Mouse (Mus musculus): Measurements from ENCODE around the gene Hk1. TPM values are rescaled to one million over a fixed set of nuclear protein-coding genes. Genes with fewer than 3 reads are reported as not detected.

The Hk1 gene
- polyA plus RNA-seq, 1 experiment from 2014 or later, result 97.0 TPM

GRCm38 (mm10) chr10:62238688-62239087, 141.0 kb downstream of the Hk1 start:
- no peaks in the 10 kb centered on the region for H3K27me3 ChIP-seq (ENCODE audit: control insufficient read depth, insufficient read depth, low read length)
- H3K27ac ChIP-seq (ENCODE audit: low read depth, low read length), result no peak overlapping the region
- WGBS (ENCODE audit: insufficient replicate concordance), result 88% methylated on average over 3 of the region's 3 CpGs
- H3K4me3 ChIP-seq (ENCODE audit: low read depth, low read length), result no peak overlapping the region
- H3K4me2 ChIP-seq, result no peak overlapping the region
- no peaks in the 10 kb centered on the region for H3K9me3 ChIP-seq (replicated peaks; ENCODE audit: control insufficient read depth, low read length)
- no peak overlapping the region for H3K9ac ChIP-seq (ENCODE audit: low read depth, low read length)
- no peak for ATAC-seq (replicated peaks; ENCODE audit: insufficient number of reproducible peaks, low FRiP score, low TSS enrichment)
- no peaks in the 10 kb centered on the region for H3K4me1 ChIP-seq (ENCODE audit: control insufficient read depth, insufficient read depth, low read length)
- no peaks in the 10 kb centered on the region for H3K36me3 ChIP-seq (ENCODE audit: control insufficient read depth, insufficient read depth, low read length)

DNA sequence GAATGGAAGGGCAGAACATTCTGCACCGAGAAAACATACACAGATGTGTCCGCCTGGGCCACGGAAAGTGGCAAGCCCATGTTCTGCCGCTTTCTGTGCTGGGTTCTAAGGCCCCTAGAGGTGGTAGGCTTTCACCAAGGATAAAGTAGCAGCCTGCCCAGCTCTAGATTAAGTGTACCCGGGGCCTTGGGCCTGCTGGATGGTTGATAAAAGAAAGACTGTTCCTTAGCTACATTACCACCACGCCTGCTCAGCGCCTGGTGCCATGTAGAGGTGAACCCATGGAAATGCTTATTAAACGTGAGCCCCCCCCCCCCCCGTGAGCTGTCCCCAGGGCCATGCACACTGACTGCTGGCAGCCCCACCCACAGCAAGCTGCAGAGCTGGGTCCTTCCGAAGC, 142.5 kb downstream of the Hk1 start:
- Histone ChIP-seq H3K9ac (ENCODE audit: low read depth, low read length) (no peak overlapping the region), H3K9me3 (replicated peaks; ENCODE audit: control insufficient read depth, low read length) (no peaks in the 10 kb centered on the region), H3K27ac (ENCODE audit: low read depth, low read length) (no peak overlapping the region), H3K4me3 (ENCODE audit: low read depth, low read length) (no peak overlapping the region), H3K4me1 (ENCODE audit: control insufficient read depth, insufficient read depth, low read length) (no peaks in the 10 kb centered on the region), H3K27me3 (ENCODE audit: control insufficient read depth, insufficient read depth, low read length) (no peaks in the 10 kb centered on the region), H3K4me2 (no peak overlapping the region), H3K36me3 (ENCODE audit: control insufficient read depth, insufficient read depth, low read length) (no peaks in the 10 kb centered on the region)
- 77% methylated on average over 10 of the region's 10 CpGs for WGBS (ENCODE audit: insufficient replicate concordance)
- ATAC-seq (replicated peaks; ENCODE audit: insufficient number of reproducible peaks, low FRiP score, low TSS enrichment), result no peak

- Histone ChIP-seq H3K27me3 (ENCODE audit: control insufficient read depth, insufficient read depth, low read length) (no peaks in the 10 kb centered on the region), H3K9ac (ENCODE audit: low read depth, low read length) (no peak overlapping the region), H3K4me2 (no peak overlapping the region), H3K27ac (ENCODE audit: low read depth, low read length) (no peak overlapping the region), H3K36me3 (ENCODE audit: control insufficient read depth, insufficient read depth, low read length) (no peaks in the 10 kb centered on the region), H3K4me3 (ENCODE audit: low read depth, low read length) (no peak overlapping the region), H3K9me3 (replicated peaks; ENCODE audit: control insufficient read depth, low read length) (no peaks in the 10 kb centered on the region), H3K4me1 (ENCODE audit: control insufficient read depth, insufficient read depth, low read length) (no peaks in the 10 kb centered on the region)
- 82% methylated on average over 6 of the region's 6 CpGs for WGBS (ENCODE audit: insufficient replicate concordance)
- ATAC-seq (replicated peaks; ENCODE audit: insufficient number of reproducible peaks, low FRiP score, low TSS enrichment), result no peak
These were observed 143.5 kb downstream of the Hk1 start for GRCm38 (mm10) chr10:62236165-62236564.

GRCm38 (mm10) chr10:62231811-62232210, 147.9 kb downstream of the Hk1 start:
- Histone ChIP-seq H3K27ac (ENCODE audit: low read depth, low read length) (no peak overlapping the region), H3K9me3 (replicated peaks; ENCODE audit: control insufficient read depth, low read length) (no peaks in the 10 kb centered on the region), H3K4me2 (peak overlapping the region; percentile 91; the same call in 1 of the 2 replicates), H3K27me3 (ENCODE audit: control insufficient read depth, insufficient read depth, low read length) (peaks cover 8% of the 10 kb centered on the region), H3K4me3 (ENCODE audit: low read depth, low read length) (no peak overlapping the region), H3K4me1 (ENCODE audit: control insufficient read depth, insufficient read depth, low read length) (no peaks in the 10 kb centered on the region), H3K9ac (ENCODE audit: low read depth, low read length) (no peak overlapping the region), H3K36me3 (ENCODE audit: control insufficient read depth, insufficient read depth, low read length) (no peaks in the 10 kb centered on the region)
- no peak for ATAC-seq (replicated peaks; ENCODE audit: insufficient number of reproducible peaks, low FRiP score, low TSS enrichment)
- WGBS (ENCODE audit: insufficient replicate concordance), result 63% methylated on average over 3 of the region's 3 CpGs

DNA sequence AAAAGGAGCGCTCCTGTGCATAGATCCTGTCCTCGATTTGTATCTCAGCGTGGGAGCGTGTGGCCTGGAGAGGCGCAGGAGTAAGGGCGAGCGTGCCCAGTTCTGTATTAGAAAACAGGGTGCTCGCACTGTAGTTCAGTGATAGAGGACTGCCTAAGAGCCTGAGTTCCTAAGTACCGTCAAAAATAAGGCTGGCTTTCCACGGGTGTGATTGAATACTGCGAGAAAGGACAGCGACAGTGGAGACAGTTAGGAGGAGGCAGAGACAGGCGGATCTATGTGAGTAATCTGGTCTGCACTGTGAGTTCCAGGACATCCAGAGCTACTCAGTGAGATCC, 148.3 kb downstream of the Hk1 start:
- Histone ChIP-seq H3K9me3 (replicated peaks; ENCODE audit: control insufficient read depth, low read length) (no peaks in the 10 kb centered on the region), H3K36me3 (ENCODE audit: control insufficient read depth, insufficient read depth, low read length) (no peaks in the 10 kb centered on the region), H3K27ac (ENCODE audit: low read depth, low read length) (no peak overlapping the region), H3K4me2 (peak overlapping the region; percentile 91), H3K4me3 (ENCODE audit: low read depth, low read length) (peak overlapping the region; percentile 54), H3K9ac (ENCODE audit: low read depth, low read length) (no peak overlapping the region), H3K27me3 (ENCODE audit: control insufficient read depth, insufficient read depth, low read length) (peaks cover 8% of the 10 kb centered on the region), H3K4me1 (ENCODE audit: control insufficient read depth, insufficient read depth, low read length) (no peaks in the 10 kb centered on the region)
- 2% methylated on average over 13 of the region's 13 CpGs for WGBS (ENCODE audit: insufficient replicate concordance)
- ATAC-seq (replicated peaks; ENCODE audit: insufficient number of reproducible peaks, low FRiP score, low TSS enrichment), result no peak

- H3K9me3 ChIP-seq (replicated peaks; ENCODE audit: control insufficient read depth, low read length), result no peaks in the 10 kb centered on the region
- ATAC-seq (replicated peaks; ENCODE audit: insufficient number of reproducible peaks, low FRiP score, low TSS enrichment), result peak; percentile 95
- no peaks in the 10 kb centered on the region for H3K36me3 ChIP-seq (ENCODE audit: control insufficient read depth, insufficient read depth, low read length)
- peak within 1 kb of the TSS; percentile 54 for H3K4me3 ChIP-seq (ENCODE audit: low read depth, low read length)
- under 1% methylated on average over 59 of the region's 59 CpGs for WGBS (ENCODE audit: insufficient replicate concordance)
- H3K4me1 ChIP-seq (ENCODE audit: control insufficient read depth, insufficient read depth, low read length), result no peaks in the 10 kb centered on the region
- peaks cover 11% of the 10 kb centered on the region for H3K27me3 ChIP-seq (ENCODE audit: control insufficient read depth, insufficient read depth, low read length)
- H3K4me2 ChIP-seq, result peak within 1 kb of the TSS; percentile 91
- peak within 1 kb of the TSS; percentile 66 for H3K9ac ChIP-seq (ENCODE audit: low read depth, low read length)
- H3K27ac ChIP-seq (ENCODE audit: low read depth, low read length), result no peak within 1 kb of the TSS
These were observed 148.9 kb downstream of the Hk1 start, which contains the start of gene Tspan15 for GRCm38 (mm10) chr10:62230708-62231394. Gene Tspan15 (minus strand): TSS chr10:62231251.

DNA sequence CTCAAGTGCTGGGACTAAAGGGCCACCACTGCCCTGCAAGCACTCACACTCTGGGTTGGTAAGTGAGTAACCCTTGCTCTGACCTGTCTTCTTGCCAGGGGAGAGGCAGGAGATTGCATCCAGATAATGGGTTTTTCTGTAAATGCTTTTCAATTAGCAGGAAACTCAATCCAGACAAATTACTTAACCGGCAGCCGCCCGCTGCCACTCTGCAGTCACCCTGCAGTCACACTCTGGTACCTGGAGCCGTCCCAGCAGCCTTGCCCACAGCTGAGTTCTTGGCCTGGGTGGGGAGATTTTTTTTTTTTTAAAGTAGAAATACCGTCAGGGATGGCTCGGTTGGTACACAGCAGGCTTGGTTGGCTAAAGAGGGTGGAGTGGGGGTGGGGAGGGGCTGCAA, 151.6 kb downstream of the Hk1 start:
- no peak for ATAC-seq (replicated peaks; ENCODE audit: insufficient number of reproducible peaks, low FRiP score, low TSS enrichment)
- WGBS (ENCODE audit: insufficient replicate concordance), result 63% methylated on average over 6 of the region's 6 CpGs

DNA sequence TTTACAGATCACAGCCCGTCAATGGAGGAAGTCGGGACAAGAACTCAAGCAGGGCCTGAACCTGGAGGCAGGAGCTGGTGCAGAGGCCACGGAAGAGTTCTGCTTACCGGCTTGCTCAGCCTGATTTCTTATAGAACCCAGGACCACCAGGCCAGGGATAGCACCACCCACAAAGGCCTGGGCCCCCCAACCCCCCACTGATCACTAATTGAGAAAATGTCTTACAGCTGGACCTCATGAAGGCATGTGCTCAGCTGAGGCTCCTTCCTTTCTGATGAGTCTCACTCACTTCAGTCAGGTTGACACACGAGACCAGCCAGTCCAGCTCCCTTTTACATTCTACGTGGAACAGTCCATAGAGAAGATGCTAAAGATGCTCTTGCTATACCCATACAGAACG, 153.9 kb downstream of the Hk1 start:
- no peaks in the 10 kb centered on the region for H3K4me1 ChIP-seq (ENCODE audit: control insufficient read depth, insufficient read depth, low read length)
- no peaks in the 10 kb centered on the region for H3K36me3 ChIP-seq (ENCODE audit: control insufficient read depth, insufficient read depth, low read length)
- H3K27me3 ChIP-seq (ENCODE audit: control insufficient read depth, insufficient read depth, low read length), result peaks cover 11% of the 10 kb centered on the region
- H3K4me3 ChIP-seq (ENCODE audit: low read depth, low read length), result no peak overlapping the region
- no peak overlapping the region for H3K4me2 ChIP-seq
- no peak overlapping the region for H3K27ac ChIP-seq (ENCODE audit: low read depth, low read length)
- 71% methylated on average over 7 of the region's 7 CpGs for WGBS (ENCODE audit: insufficient replicate concordance)
- H3K9me3 ChIP-seq (replicated peaks; ENCODE audit: control insufficient read depth, low read length), result no peaks in the 10 kb centered on the region
- no peak for ATAC-seq (replicated peaks; ENCODE audit: insufficient number of reproducible peaks, low FRiP score, low TSS enrichment)
- H3K9ac ChIP-seq (ENCODE audit: low read depth, low read length), result no peak overlapping the region

More for the DNA sequence above, 151.6 kb downstream of the Hk1 start:
- H3K4me3 ChIP-seq (ENCODE audit: low read depth, low read length), result no peak overlapping the region
- H3K27ac ChIP-seq (ENCODE audit: low read depth, low read length), result no peak overlapping the region
- no peaks in the 10 kb centered on the region for H3K9me3 ChIP-seq (replicated peaks; ENCODE audit: control insufficient read depth, low read length)
- no peak overlapping the region for H3K4me2 ChIP-seq
- H3K27me3 ChIP-seq (ENCODE audit: control insufficient read depth, insufficient read depth, low read length), result peaks cover 11% of the 10 kb centered on the region
- no peak overlapping the region for H3K9ac ChIP-seq (ENCODE audit: low read depth, low read length)
- no peaks in the 10 kb centered on the region for H3K4me1 ChIP-seq (ENCODE audit: control insufficient read depth, insufficient read depth, low read length)
- no peaks in the 10 kb centered on the region for H3K36me3 ChIP-seq (ENCODE audit: control insufficient read depth, insufficient read depth, low read length)

DNA sequence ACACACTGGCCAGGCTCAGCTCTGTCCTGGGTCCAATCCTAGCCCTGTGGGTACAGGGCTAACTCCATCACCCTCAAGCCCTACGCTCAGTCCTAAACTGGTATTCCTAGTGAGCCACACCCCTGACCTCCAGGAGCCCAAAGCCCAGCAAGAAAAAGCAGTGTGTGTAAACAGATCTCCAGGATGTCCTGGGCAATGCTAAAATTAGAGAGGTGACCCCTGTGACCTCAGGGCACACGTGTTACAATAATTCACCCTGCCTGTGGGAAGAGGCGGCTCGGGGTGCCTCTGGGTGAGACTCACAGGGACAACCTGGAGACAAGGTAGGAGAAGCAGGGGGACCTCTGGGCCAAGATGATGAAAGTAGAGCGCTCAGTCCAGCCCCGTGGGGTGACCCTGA, 155.5 kb downstream of the Hk1 start:
- Histone ChIP-seq H3K9ac (ENCODE audit: low read depth, low read length) (no peak overlapping the region), H3K4me2 (no peak overlapping the region), H3K27me3 (ENCODE audit: control insufficient read depth, insufficient read depth, low read length) (0 out of 2 replicates have a peak, but pooled peaks cover 3% of the 10 kb centered on the region), H3K4me1 (ENCODE audit: control insufficient read depth, insufficient read depth, low read length) (no peaks in the 10 kb centered on the region), H3K36me3 (ENCODE audit: control insufficient read depth, insufficient read depth, low read length) (no peaks in the 10 kb centered on the region), H3K4me3 (ENCODE audit: low read depth, low read length) (no peak overlapping the region), H3K27ac (ENCODE audit: low read depth, low read length) (no peak overlapping the region), H3K9me3 (replicated peaks; ENCODE audit: control insufficient read depth, low read length) (no peaks in the 10 kb centered on the region)
- WGBS (ENCODE audit: insufficient replicate concordance), result 47% methylated on average over 6 of the region's 6 CpGs
- no peak for ATAC-seq (replicated peaks; ENCODE audit: insufficient number of reproducible peaks, low FRiP score, low TSS enrichment)

All from heart, embryonic 11.5 days (tissue).